Mouse (Mus musculus) ES-E14 (cell line): ENCODE data around the gene Msl1. TPM values are rescaled to one million over a fixed set of nuclear protein-coding genes. Genes with fewer than 3 reads are reported as not detected.

Source experiments
- DNase-seq: peaks from one replicate; pipeline ENCODE4 v3.0.0-alpha.2; 2013; ENCODE audit warnings: low read depth, low spot score
- H3K27ac ChIP-seq: 2 replicates; pipeline ENCODE4 v1.5.1; 2012; ENCODE audit warnings: low read depth, mild to moderate bottlenecking, low read length, moderate library complexity, mixed read lengths; ENCODE audit not compliant: poor library complexity, insufficient read depth, severe bottlenecking
- H3K36me3 ChIP-seq: 2 replicates; pipeline ENCODE4 v1.6.1; 2012; ENCODE audit warnings: mild to moderate bottlenecking, low read length, moderate library complexity, mixed read lengths; ENCODE audit not compliant: control insufficient read depth, poor library complexity, insufficient read depth, severe bottlenecking
- H3K4me1 ChIP-seq, 2 experiments: fragments of 150-350 bp in 1 of 2; sonication (generic) in 1 of 2; 2 replicates each; pipeline ENCODE4 v1.6.1; 2012; ENCODE audit warnings: low read length in 2 of 2, mild to moderate bottlenecking in 1 of 2, mixed read lengths in 1 of 2; ENCODE audit not compliant: control insufficient read depth in 2 of 2, insufficient read depth in 2 of 2, poor library complexity in 1 of 2
- H3K4me3 ChIP-seq, 2 experiments: fragments of 150-350 bp in 1 of 2; sonication (generic) in 1 of 2; 2 replicates each; pipeline ENCODE4 v1.5.1; 2012; ENCODE audit warnings: low read length in 2 of 2, low read depth in 1 of 2, mild to moderate bottlenecking in 1 of 2, mixed read lengths in 1 of 2; ENCODE audit not compliant: insufficient read depth in 1 of 2, poor library complexity in 1 of 2, severe bottlenecking in 1 of 2
- H3K9ac ChIP-seq: 2 replicates; pipeline ENCODE4 v1.6.1; 2012; ENCODE audit warnings: low read depth, mild to moderate bottlenecking, low read length, mixed read lengths; ENCODE audit not compliant: poor library complexity, insufficient read depth, severe bottlenecking
- H3K9me3 ChIP-seq: fragments of 150-350 bp; sonication (generic); 2 replicates; pipeline ENCODE4 v1.6.1; 2012; ENCODE audit warnings: low read depth, mild to moderate bottlenecking, low read length; ENCODE audit not compliant: control insufficient read depth, insufficient read depth
- CHD2 ChIP-seq: IDR thresholded peaks from 2 replicates; pipeline ENCODE4 v1.6.1; 2014; ENCODE audit warnings: mild to moderate bottlenecking, low read depth, low read length, inconsistent platforms
- HCFC1 ChIP-seq: IDR thresholded peaks from 2 replicates; pipeline ENCODE4 v1.6.1; 2012; ENCODE audit warnings: low read length, inconsistent platforms, borderline replicate concordance; ENCODE audit not compliant: insufficient read depth
- MAFK ChIP-seq: IDR thresholded peaks from 2 replicates; pipeline ENCODE4 v1.6.1; 2014; ENCODE audit warnings: mild to moderate bottlenecking, low read depth, low read length, inconsistent platforms; ENCODE audit not compliant: insufficient read depth
- ZC3H11A ChIP-seq: IDR thresholded peaks from 2 replicates; pipeline ENCODE4 v1.6.1; 2012; ENCODE audit warnings: low read depth, mild to moderate bottlenecking, inconsistent platforms, low read length, borderline replicate concordance
- ZNF384 ChIP-seq: IDR thresholded peaks from 2 replicates; pipeline ENCODE4 v1.6.1; 2012; ENCODE audit warnings: low read depth, low read length, inconsistent platforms
- in situ Hi-C, 2 experiments: fragments of 600-800 bp; cut with MboI; formaldehyde crosslinking; loops; one replicate each; pipeline ENCODE4 v1.15.1; 2025; ENCODE audit warnings: low sequenced_read_pairs in 2 of 2, inconsistent platforms in 1 of 2; ENCODE audit not compliant: unreplicated experiment in 2 of 2
- total RNA-seq: library from RNA; depleted of rRNA; stranded (reverse); fragments of 300-350 nt; gene quantifications from 2 replicates; pipeline ENCODE4 v1.2.3, GENCODE M21; 2012; rRNA removed

Msl1 gene
- total RNA-seq, 1 experiment = 27.1 TPM

- Histone ChIP-seq H3K9me3 (no peaks in the 10 kb centered on the region), H3K4me1 (peaks cover 4 to 20% of the 10 kb centered on the region in 2 experiments; a peak in 1 of 4 replicates), H3K27ac (no peak overlapping the region), H3K4me3 (no peak overlapping the region), H3K9ac (no peak overlapping the region), H3K36me3 (no peaks in the 10 kb centered on the region)
- no peak for TF ChIP-seq ZC3H11A
- TF ChIP-seq CHD2 = no peak
- TF ChIP-seq HCFC1 = no peak
- no peak for TF ChIP-seq ZNF384
- in situ Hi-C loops = no loop called here
- DNase-seq = no peak
These were observed 55.1 kb downstream of the Msl1 start for GRCm38 (mm10) chr11:98850100-98851093.

- Histone ChIP-seq H3K9me3 (no peaks in the 10 kb centered on the region), H3K9ac (no peak overlapping the region), H3K27ac (no peak overlapping the region), H3K36me3 (no peaks in the 10 kb centered on the region), H3K4me3 (no peak overlapping the region), H3K4me1 (peaks cover 3 to 16% of the 10 kb centered on the region in 2 experiments; a peak in 2 of 4 replicates)
- TF ChIP-seq HCFC1 = no peak
- no peak for TF ChIP-seq ZC3H11A
- no peak for TF ChIP-seq MAFK
- TF ChIP-seq ZNF384 = no peak
- in situ Hi-C loops = no loop called here
- DNase-seq = no peak
These were observed 58.8 kb downstream of the Msl1 start for GRCm38 (mm10) chr11:98854116-98854515.

GRCm38 (mm10) chr11:98854659-98855058 lies 59.3 kb downstream of the Msl1 start:
- no peak overlapping the region for H3K4me3 ChIP-seq
- H3K27ac ChIP-seq = no peak overlapping the region
- peaks cover 3 to 12% of the 10 kb centered on the region in 2 experiments; a peak in 2 of 4 replicates for H3K4me1 ChIP-seq
- H3K36me3 ChIP-seq = no peaks in the 10 kb centered on the region
- TF ChIP-seq ZC3H11A = no peak
- no peak for TF ChIP-seq HCFC1
- TF ChIP-seq ZNF384 = no peak
- TF ChIP-seq MAFK = no peak
- no peak for TF ChIP-seq CHD2
- no peaks in the 10 kb centered on the region for H3K9me3 ChIP-seq
- no peak for DNase-seq
- in situ Hi-C loops = no loop called here
- no peak overlapping the region for H3K9ac ChIP-seq

Other genes with a start within 250 kb of the Msl1 start
- gene Ikzf3, start 249.5 kb upstream of the Msl1 start, total RNA-seq = 0.16 and 0.58 TPM in 2 replicates
- 0.22 and 0.63 TPM in 2 replicates for gene Zpbp2, start 244.4 kb upstream of the Msl1 start, total RNA-seq
- gene Ormdl3, start 208.1 kb upstream of the Msl1 start, total RNA-seq = 45.4 and 55.3 TPM in 2 replicates
- gene Lrrc3c, start 197.2 kb upstream of the Msl1 start, total RNA-seq = not detected in 2 replicates
- gene Gm12355, start 169.9 kb upstream of the Msl1 start, total RNA-seq = 2.2 and 2.9 TPM in 2 replicates
- gene Gsdma3, start 169.2 kb upstream of the Msl1 start, total RNA-seq = not detected in 2 replicates
- gene Gsdma2, start 148.8 kb upstream of the Msl1 start, total RNA-seq = not detected in 2 replicates
- gene Gsdma, start 131.2 kb upstream of the Msl1 start, total RNA-seq = 0.16 and 0.40 TPM in 2 replicates
- gene Psmd3, start 113.0 kb upstream of the Msl1 start, total RNA-seq = 376 and 408 TPM in 2 replicates
- gene Csf3, start 94.3 kb upstream of the Msl1 start, total RNA-seq = 0.18 TPM in 1 of 2 replicates, not detected in the other
- gene Med24, start 66.1 kb upstream of the Msl1 start, total RNA-seq = 53.5 and 75.7 TPM in 2 replicates
- 7.7 and 9.0 TPM in 2 replicates for gene Thra, start 54.9 kb upstream of the Msl1 start, total RNA-seq
- 2.9 and 3.3 TPM in 2 replicates for gene Nr1d1, start 20.2 kb upstream of the Msl1 start, total RNA-seq
- gene Casc3, start 9.4 kb downstream of the Msl1 start, total RNA-seq = 11.7 and 14.6 TPM in 2 replicates
- 0.98 and 1.4 TPM in 2 replicates for gene Rapgefl1, start 41.3 kb downstream of the Msl1 start, total RNA-seq
- gene Wipf2, start 68.1 kb downstream of the Msl1 start, total RNA-seq = 4.7 and 5.8 TPM in 2 replicates
- gene Cdc6, start 112.3 kb downstream of the Msl1 start, total RNA-seq = 32.7 and 51.3 TPM in 2 replicates
- gene Rara, start 132.3 kb downstream of the Msl1 start, total RNA-seq = 25.8 and 30.1 TPM in 2 replicates
- gene Gjd3, start 187.5 kb downstream of the Msl1 start, total RNA-seq = 0.27 and 1.7 TPM in 2 replicates
- 353 and 381 TPM in 2 replicates for gene Top2a, start 228.7 kb downstream of the Msl1 start, total RNA-seq
- 31.5 and 38.8 TPM in 2 replicates for gene Igfbp4, start 245.7 kb downstream of the Msl1 start, total RNA-seq